Mouse (Mus musculus) mouse embryonic stem cell (cell line): ENCODE results near the gene Krt19.

Experiments
- in situ Hi-C, 2 experiments: fragments of 300-500 bp; cut with MboI; formaldehyde crosslinking; loops; 1 replicate in 1 of 2; 3 replicates in 1 of 2; pipeline ENCODE4 v1.14.3; 2019 to 2020; ENCODE audit warnings: low sequenced_read_pairs in 2 of 2, low pct_unique_long_range_greater_than_20kb in 1 of 2, mixed read lengths in 1 of 2; ENCODE audit not compliant: unreplicated experiment in 1 of 2

Gene Krt19

DNA sequence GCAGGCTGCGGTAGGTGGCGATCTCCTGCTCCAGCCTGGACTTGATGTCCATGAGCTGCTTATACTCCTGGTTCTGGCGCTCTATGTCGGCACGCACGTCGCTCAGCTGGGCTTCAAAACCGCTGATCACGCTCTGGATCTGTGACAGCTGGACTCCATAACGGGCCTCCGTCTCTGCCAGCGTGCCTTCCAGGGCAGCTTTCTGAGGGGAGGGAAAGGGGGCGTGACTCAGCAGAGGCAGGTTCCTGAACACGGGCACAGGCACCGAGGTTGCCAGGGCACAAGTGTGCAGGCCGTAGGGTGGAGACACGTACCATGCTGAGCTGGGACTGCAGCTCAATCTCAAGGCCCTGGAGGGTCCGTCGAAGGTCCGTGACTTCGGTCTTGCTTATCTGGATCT is 7.5 kb downstream of the Krt19 start:
- in situ Hi-C loops: no loop called here

DNA sequence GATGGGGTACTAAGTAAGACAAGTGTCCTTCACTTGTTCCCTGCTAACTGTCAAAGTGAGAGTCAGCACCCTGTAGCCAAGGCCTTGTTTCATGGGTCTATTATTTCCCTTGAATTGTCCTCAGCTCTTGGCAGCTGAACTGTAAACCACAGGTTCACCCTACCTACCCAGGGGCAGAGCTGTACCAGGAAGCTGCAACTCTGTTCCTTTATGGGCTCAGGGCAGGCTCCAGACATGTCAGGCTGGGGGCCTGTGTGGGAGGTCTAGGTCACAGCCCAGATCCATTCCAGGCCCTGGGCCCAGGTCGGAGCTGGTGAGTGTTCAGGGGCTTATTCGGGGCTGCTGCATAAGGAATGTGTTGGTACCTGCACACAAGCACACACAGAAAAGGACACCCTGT is 9.1 kb downstream of the Krt19 start:
- in situ Hi-C loops: no loop called here

GRCm38 (mm10) chr11:100138809-100139208 is 9.7 kb downstream of the Krt19 start:
- in situ Hi-C loops: no loop called here

DNA sequence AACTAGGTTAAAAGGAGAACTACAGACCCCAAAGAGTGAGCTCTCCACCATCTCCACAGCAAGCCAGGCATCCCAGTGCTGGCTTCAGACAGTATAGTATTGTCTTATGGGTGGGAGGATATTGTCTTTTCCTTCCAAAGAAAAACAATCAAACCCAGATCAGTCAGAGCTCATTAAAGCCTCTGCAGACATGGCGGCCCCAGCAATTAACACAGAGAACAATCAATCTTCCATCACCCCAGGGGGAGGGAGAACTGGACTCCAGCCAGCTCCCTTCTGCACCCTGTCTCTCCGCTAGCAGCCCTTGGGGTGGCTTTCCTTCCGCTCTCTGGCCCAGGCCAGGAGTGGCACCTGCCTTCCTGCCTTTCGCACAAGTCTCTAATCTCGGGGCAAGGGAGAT is 10.8 kb downstream of the Krt19 start:
- in situ Hi-C loops: no loop called here

- in situ Hi-C loops: no loop called here
Observed at GRCm38 (mm10) chr11:100136559-100136958, 11.9 kb downstream of the Krt19 start.

DNA sequence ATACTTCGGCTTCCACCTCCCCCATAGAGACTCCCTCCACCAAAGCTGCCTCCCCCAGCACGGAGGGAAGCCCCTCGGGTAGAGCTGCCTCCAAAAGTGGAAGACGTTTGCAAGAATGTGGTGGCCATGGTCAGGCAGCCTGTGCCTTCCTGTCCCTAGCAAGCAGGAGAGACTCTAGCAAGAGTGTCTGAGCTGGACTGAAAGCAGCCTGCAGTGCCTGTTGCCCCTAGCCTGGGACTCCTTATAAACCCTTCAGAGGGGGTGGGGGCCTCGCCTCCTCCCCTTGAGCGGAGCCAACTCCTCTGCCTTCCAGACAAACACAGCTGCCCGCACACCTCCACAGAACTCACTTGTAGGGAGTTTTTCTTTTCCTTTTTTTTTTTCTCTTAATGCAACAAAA is 12.7 kb downstream of the Krt19 start, which contains the start of gene Krt15:
TSS of gene Krt15 (minus strand) at position 198 of the 400 bp plus-strand sequence.
- in situ Hi-C loops: no loop called here

DNA sequence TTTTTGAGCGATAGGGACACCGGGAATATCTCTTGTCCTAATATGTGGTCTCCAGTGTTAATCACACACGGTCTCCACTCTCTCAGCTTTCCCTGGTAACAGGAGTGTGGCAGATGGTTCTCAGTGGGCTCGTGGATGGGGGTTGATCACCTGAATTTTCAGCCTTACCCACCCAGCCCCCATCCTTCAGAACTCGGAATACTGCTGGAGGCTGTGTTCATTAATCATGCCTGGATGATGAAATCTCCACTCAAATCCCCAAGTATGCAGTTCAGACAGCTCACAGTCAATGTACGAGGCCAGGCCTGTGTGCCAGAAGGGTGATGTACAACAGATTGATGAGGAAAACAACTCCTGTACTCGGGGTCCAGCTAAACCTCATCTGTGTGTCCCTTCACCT is 23.6 kb downstream of the Krt19 start:
- in situ Hi-C loops: no loop called here

- in situ Hi-C loops: no loop called here
Observed at GRCm38 (mm10) chr11:100121466-100121865, 27.0 kb downstream of the Krt19 start, which contains the start of gene Krt13. Krt13 (minus strand) TSS chr11:100121566.

DNA sequence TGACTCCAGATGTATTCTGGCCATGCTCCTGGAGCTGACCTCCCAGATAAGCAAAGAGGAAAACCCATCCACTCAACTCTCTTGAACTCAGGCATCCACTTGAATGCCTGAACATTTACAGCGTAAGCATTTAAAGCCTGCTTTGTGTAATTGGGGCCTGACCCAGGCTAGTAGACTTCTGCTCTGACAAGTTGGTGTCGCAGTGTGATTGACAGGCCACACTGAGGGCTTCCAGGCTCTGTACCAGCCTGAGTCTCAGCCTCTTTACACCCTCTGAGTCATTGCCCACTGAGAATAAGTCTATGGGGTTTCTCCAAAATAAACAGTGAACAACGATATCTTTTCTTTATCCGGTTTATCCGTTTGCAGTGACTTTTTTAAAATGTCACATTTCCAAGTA is 28.1 kb downstream of the Krt19 start:
- in situ Hi-C loops: no loop called here

DNA sequence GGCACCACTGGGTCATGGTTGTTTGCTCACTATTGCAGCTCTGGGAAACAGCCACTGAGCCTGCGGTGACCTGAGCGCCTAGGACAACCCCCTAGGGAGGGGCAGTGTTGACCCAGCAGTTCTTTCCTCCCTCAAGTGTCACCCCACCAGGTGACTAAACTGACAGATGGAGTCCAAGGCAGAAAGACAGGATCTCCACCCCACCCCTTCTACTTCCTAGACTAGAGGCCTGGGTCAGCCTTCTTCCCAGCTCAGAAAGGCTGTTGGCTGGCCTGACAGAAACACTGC is 34.8 kb downstream of the Krt19 start:
- in situ Hi-C loops: no loop called here

DNA sequence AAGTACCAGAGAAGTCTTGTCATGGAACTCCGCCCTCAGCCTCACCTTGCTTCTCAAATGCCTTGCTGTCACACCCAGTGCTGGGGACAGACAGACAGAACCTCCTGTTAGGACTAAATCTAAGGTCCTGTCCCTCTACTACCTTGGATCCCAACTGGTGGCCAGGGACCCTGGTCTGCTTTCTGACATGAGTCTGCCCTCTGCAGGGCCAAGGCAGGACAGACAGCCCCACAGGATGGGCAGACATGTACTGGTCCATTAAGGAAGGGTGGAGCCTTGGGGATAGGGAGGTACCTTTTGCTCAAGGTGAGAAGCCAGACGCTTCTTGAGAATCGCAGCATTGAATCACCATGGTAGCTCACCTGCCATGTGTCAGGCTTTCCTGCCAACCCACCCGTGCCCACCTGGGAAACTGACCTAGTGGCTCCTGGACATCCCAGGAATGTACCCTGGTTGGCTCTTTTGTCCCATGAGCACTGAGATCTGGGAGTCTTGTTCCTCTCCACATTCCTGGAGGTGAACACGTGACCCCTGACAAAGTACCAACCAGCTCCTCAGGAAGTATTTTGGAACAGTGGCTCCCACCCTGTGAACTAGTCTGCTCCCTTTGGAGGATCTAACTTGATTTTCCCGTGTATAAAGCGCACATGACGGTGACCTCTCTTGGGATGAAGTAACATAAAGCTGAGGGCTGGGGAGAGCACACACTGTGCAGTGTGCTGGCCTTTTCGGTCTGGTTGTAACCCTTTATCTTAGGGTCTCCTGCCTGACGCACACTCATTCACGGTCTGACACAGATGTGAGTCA is 35.3 kb downstream of the Krt19 start:
- in situ Hi-C loops: no loop called here

DNA sequence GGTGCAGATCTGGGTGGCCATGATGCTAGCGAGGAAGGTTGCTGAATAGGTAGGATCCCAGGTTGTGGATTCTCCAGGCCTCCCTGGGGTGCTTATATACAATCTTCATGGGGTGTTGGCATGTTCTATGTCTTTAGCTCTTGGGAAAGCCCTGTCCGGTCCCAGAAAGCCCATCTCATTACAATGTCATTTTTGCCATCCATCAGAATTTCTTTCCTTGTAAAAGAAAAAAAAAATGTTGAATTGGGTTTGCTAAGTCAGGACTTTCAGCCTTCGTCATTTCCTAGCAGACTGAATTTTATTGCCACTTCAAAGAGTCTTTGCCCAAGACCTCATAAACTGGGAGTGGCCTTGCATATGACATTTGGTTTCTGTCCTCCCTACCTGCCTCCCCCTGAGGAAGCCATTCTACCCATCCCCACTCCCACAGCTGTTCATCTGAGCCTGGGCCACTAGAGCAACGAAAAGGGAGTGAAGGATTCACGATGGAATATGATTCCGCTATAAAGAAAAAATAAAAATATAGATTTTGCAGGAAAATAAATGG is 42.8 kb downstream of the Krt19 start, which contains the start of gene Krt36:
TSS of gene Krt36 (minus strand) at position 51 of the 547 bp plus-strand sequence.
- in situ Hi-C loops: no loop called here

DNA sequence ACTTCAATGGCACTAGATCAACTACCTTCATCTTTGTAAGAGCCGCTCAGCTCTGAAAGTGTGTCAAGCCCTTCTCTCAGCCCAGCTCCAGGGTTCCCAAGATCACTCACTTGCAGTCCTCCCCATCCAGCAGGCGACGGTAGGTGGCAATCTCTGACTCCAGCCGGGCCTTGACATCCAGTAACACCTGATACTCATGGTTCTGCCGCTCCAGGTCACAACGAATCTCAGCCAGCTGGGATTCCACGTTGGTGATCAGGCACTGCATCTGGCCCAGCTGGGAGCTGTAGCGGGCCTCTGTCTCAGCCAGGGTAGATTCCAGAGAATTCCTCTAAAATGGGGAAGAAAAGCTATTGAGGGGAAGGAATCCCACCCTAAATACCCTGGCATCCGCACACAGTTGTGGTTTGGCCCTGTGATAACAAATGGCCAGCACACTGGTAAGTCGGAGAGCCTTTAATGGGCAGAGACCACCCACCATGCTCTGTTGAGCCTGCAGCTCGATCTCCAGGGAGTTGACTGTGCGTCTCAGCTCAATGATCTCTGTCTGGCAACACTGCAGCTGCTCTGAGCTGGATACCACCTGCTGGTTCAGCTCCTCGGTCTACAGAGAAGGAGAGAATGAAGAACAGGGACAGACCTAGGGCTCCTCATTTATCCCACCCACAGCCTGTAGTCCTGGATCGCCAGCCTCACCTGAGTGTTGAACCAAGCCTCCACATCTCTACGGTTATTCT is 45.6 kb downstream of the Krt19 start:
- in situ Hi-C loops: no loop called here

GRCm38 (mm10) chr11:100100391-100100790 is 48.1 kb downstream of the Krt19 start:
- in situ Hi-C loops: no loop called here

DNA sequence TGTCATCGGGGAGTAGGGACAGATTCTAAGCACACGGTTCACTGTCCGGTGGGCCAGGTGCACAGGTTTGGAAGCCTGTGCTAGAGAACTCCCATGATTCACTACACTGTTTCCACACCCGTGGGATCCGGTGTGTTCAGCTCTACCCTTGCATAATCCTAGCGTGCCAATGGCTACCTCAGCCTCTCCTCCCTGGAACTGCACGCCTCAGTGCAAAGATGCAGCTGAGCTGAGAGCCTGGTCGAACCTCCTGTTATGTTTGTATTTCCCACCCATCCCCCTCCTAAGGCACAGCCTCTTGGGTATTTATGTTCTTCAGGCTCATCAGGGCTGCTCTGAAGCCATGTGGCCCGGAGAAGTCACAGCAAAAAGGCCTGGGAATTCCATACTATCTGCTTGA is 50.6 kb downstream of the Krt19 start:
- in situ Hi-C loops: no loop called here

DNA sequence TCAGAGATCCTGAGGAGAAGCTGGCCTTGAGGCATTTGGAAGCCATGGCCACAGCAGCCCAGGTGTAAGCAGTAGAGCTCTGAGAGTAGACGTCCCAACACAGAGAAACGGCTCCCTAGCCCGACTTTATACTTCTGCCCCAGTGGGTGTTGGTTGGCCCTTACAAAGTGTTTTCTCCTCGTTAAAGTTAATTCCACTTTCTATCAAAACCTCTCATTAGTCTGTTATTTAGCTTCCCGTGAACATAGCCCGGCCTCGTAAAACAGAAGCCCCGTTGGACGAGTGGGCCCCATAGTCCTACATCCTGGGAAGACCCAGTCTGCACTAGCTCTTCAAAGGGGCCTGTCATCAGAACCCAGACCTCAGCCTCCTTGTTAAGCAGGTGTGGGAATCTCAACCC is 52.3 kb downstream of the Krt19 start, which contains the start of gene Krt35:
TSS of gene Krt35 (minus strand) at position 101 of the 400 bp plus-strand sequence.
- in situ Hi-C loops: no loop called here
